Mouse (Mus musculus): ENCODE data around the gene Ppp1r1b.

Gene Ppp1r1b

GRCm38 (mm10) chr11:98328031-98328370, 20.2 kb upstream of the Ppp1r1b start:
- in situ Hi-C loops (cut with MboI; ENCODE audit: low sequenced_read_pairs): no loop called here

GRCm38 (mm10) chr11:98328371-98329069, 19.7 kb upstream of the Ppp1r1b start:
- in situ Hi-C loops (cut with MboI; ENCODE audit: low sequenced_read_pairs): no loop called here

GRCm38 (mm10) chr11:98329081-98329959, 18.9 kb upstream of the Ppp1r1b start, which contains the start of gene Neurod2:
Gene Neurod2 (minus strand): TSS chr11:98329648.
- in situ Hi-C loops (cut with MboI; ENCODE audit: low sequenced_read_pairs): no loop called here

- in situ Hi-C loops (cut with MboI; ENCODE audit: low sequenced_read_pairs): no loop called here
Measured at GRCm38 (mm10) chr11:98329960-98330744, 18.1 kb upstream of the Ppp1r1b start.

- in situ Hi-C loops (cut with MboI; ENCODE audit: low sequenced_read_pairs): no loop called here
Measured at GRCm38 (mm10) chr11:98330745-98331204, 17.4 kb upstream of the Ppp1r1b start.

- in situ Hi-C loops (cut with MboI; ENCODE audit: low sequenced_read_pairs): no loop called here
Measured at GRCm38 (mm10) chr11:98331401-98331800, 16.8 kb upstream of the Ppp1r1b start.

- in situ Hi-C loops (cut with MboI; ENCODE audit: low sequenced_read_pairs): no loop called here
Measured at GRCm38 (mm10) chr11:98332186-98332585, 16.0 kb upstream of the Ppp1r1b start.

GRCm38 (mm10) chr11:98332841-98333240, 15.4 kb upstream of the Ppp1r1b start:
- in situ Hi-C loops (cut with MboI; ENCODE audit: low sequenced_read_pairs): no loop called here

GRCm38 (mm10) chr11:98333263-98333696, 14.9 kb upstream of the Ppp1r1b start:
- in situ Hi-C loops (cut with MboI; ENCODE audit: low sequenced_read_pairs): no loop called here

- in situ Hi-C loops (cut with MboI; ENCODE audit: low sequenced_read_pairs): no loop called here
Measured at GRCm38 (mm10) chr11:98333981-98334741, 14.0 kb upstream of the Ppp1r1b start.

- in situ Hi-C loops (cut with MboI; ENCODE audit: low sequenced_read_pairs): no loop called here
Measured at GRCm38 (mm10) chr11:98335250-98335649, 13.0 kb upstream of the Ppp1r1b start.

GRCm38 (mm10) chr11:98336245-98337107, 11.7 kb upstream of the Ppp1r1b start:
- in situ Hi-C loops (cut with MboI; ENCODE audit: low sequenced_read_pairs): no loop called here

- in situ Hi-C loops (cut with MboI; ENCODE audit: low sequenced_read_pairs): no loop called here
Measured at GRCm38 (mm10) chr11:98338507-98338961, 9.7 kb upstream of the Ppp1r1b start.

- in situ Hi-C loops (cut with MboI; ENCODE audit: low sequenced_read_pairs): no loop called here
Measured at GRCm38 (mm10) chr11:98339071-98339501, 9.1 kb upstream of the Ppp1r1b start.

- in situ Hi-C loops (cut with MboI; ENCODE audit: low sequenced_read_pairs): no loop called here
Measured at GRCm38 (mm10) chr11:98339679-98340287, 8.4 kb upstream of the Ppp1r1b start.

- in situ Hi-C loops (cut with MboI; ENCODE audit: low sequenced_read_pairs): no loop called here
Measured at GRCm38 (mm10) chr11:98340597-98340996, 7.6 kb upstream of the Ppp1r1b start.

- in situ Hi-C loops (cut with MboI; ENCODE audit: low sequenced_read_pairs): no loop called here
Measured at GRCm38 (mm10) chr11:98341174-98341573, 7.0 kb upstream of the Ppp1r1b start.

GRCm38 (mm10) chr11:98342000-98342945, 5.9 kb upstream of the Ppp1r1b start:
- in situ Hi-C loops (cut with MboI; ENCODE audit: low sequenced_read_pairs): no loop called here
